Mouse (Mus musculus) spleen, adult 2 months (tissue): ENCODE measurements around the gene Cldn11. TPM values are rescaled to one million over a fixed set of nuclear protein-coding genes. Genes with fewer than 3 reads are reported as not detected.

ENCODE experiments used
- DNase-seq, 2 experiments: peaks; one replicate each; pipeline versions ENCODE4 v3.0.0 to v3.0.0-alpha.2; 2012 to 2021; ENCODE audit warnings: low spot score in 2 of 2, low read depth in 1 of 2
- H3K27ac ChIP-seq: fragments of 200-500 bp; 2 replicates; pipeline ENCODE4 v1.5.1; 2012; ENCODE audit warnings: low read length, inconsistent platforms; ENCODE audit not compliant: insufficient read depth
- H3K27me3 ChIP-seq: fragments of 200-500 bp; 2 replicates; pipeline ENCODE4 v1.6.1; 2012; ENCODE audit warnings: mild to moderate bottlenecking, moderate library complexity, low read length, inconsistent platforms; ENCODE audit not compliant: control insufficient read depth, insufficient read depth
- H3K36me3 ChIP-seq: fragments of 200-500 bp; 2 replicates; pipeline ENCODE4 v1.6.1; 2012; ENCODE audit warnings: mild to moderate bottlenecking, low read length, inconsistent platforms; ENCODE audit not compliant: control insufficient read depth, insufficient read depth
- H3K4me1 ChIP-seq: fragments of 200-500 bp; 2 replicates; pipeline ENCODE4 v1.6.1; 2011; ENCODE audit warnings: inconsistent platforms; ENCODE audit not compliant: control insufficient read depth, insufficient read depth, insufficient read length
- H3K4me3 ChIP-seq: fragments of 200-500 bp; 2 replicates; pipeline ENCODE4 v1.5.1; 2011; ENCODE audit warnings: mild to moderate bottlenecking, inconsistent platforms; ENCODE audit not compliant: insufficient read depth, insufficient read length; ENCODE audit errors: extremely low read depth
- CTCF ChIP-seq: fragments of 200-500 bp; IDR thresholded peaks from 2 replicates; pipeline ENCODE4 v1.5.1; 2011; ENCODE audit warnings: mild to moderate bottlenecking, inconsistent platforms; ENCODE audit not compliant: insufficient read depth, insufficient read length, insufficient replicate concordance; ENCODE audit errors: extremely low read depth
- POLR2A ChIP-seq: fragments of 200-500 bp; IDR thresholded peaks from 2 replicates; pipeline ENCODE4 v1.6.1; 2011; ENCODE audit warnings: low read depth, low read length, inconsistent platforms
- WGBS: fragments of 180-500 bp; shearing (Covaris S2); methylation state at CpG from one replicate; pipeline ENCODE4 v1.1.7; 2018; 5-methylcytosine and 5-hydroxymethylcytosine counted together
- polyA plus RNA-seq: library from polyadenylated mRNA; depleted of rRNA; stranded (reverse); fragments of >200 nt; gene quantifications from 2 replicates; pipeline ENCODE4 v1.2.3, GENCODE M21; 2012; rRNA removed

The Cldn11 gene
- polyA plus RNA-seq = 0.06 TPM in 1 of 2 replicates, not detected in the other

DNA sequence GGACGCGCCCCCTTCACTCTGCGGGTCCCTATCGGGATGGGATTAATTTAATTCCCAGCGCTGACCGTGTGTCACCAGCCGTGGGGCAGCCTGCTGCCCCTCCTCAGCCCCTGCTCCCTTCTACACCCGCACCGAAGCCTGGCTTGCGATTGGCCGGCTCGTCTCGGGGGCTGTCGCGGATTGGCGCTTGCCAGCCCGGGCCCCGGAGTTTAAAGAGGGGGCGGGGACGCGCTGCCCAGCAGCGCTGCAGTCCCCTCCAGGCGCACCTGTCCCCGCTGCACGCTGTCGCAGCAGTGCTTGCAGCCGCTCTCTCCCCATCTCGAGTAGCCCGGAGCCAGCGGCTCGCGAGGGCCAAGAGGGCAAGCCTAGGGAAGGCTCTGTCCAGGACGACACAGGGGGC is at the start of gene Cldn11:
Gene Cldn11 (plus strand): TSS at position 215 of the 400 bp plus-strand sequence.
- no peaks in the 10 kb centered on the region for H3K36me3 ChIP-seq
- H3K27ac ChIP-seq = no peak within 1 kb of the TSS
- peaks cover 4% of the 10 kb centered on the region for H3K4me1 ChIP-seq
- peaks cover 5% of the 10 kb centered on the region; the same call in 1 of the 2 replicates for H3K27me3 ChIP-seq
- TF ChIP-seq CTCF = no peak
- no peak for TF ChIP-seq POLR2A
- 2% methylated on average over 33 of the region's 33 CpGs for WGBS
- DNase-seq = no peak
- H3K4me3 ChIP-seq = no peak within 1 kb of the TSS

DNA sequence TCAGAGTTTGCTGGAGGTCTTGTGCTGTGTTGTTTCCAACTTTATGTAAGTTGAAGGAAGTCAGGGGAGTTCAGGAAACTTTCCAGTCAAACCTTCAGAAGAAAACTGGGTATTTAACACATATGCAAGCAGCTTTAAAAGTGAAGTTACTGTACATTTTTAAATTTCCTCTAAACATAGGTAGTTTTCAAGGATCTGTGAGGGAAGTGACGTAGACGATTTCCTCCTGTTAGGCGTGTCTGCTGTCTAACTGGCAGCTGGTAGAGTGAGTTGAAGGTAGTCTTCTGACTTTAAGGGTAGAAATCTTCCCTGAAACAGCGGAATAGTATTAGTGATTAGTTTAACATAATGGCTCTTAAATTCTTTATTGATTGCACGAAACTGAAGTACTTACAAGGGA is 49.7 kb upstream of the Cldn11 start:
- 68% methylated on average over 5 of the region's 5 CpGs for WGBS
- TF ChIP-seq CTCF (no peak), POLR2A (no peak)
- peaks cover 20% of the 10 kb centered on the region for H3K4me1 ChIP-seq
- H3K27me3 ChIP-seq = no peaks in the 10 kb centered on the region
- no peak overlapping the region for H3K4me3 ChIP-seq
- no peaks in the 10 kb centered on the region for H3K36me3 ChIP-seq
- no peak for DNase-seq
- H3K27ac ChIP-seq = no peak overlapping the region

DNA sequence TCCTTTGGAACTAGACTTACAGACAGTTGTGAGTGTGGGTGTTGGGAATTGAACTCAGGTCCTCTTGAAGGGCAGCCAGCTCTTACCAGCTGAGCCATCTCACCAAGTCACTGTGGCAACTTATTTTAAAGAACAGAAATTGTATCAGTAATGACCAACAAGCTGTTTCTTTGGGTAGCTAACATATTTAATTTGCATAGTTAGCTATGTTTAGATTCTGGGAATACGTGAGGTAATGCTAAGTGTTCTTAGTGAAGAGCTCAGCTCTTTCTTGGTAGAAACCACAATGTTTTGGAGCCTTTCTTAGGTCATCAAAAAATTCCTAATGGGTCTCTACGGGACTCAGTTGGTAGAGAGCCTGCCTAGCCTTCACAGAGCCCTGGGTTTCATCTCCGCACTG is 48.9 kb upstream of the Cldn11 start:
- Histone ChIP-seq H3K27me3 (no peaks in the 10 kb centered on the region), H3K4me1 (peaks cover 20% of the 10 kb centered on the region), H3K36me3 (no peaks in the 10 kb centered on the region), H3K27ac (no peak overlapping the region), H3K4me3 (no peak overlapping the region)
- no peak for DNase-seq
- WGBS = 76% methylated on average over 3 of the region's 3 CpGs
- TF ChIP-seq CTCF = no peak
- TF ChIP-seq POLR2A = no peak

- TF ChIP-seq CTCF = no peak
- no peak for TF ChIP-seq POLR2A
- H3K36me3 ChIP-seq = no peaks in the 10 kb centered on the region
- H3K27me3 ChIP-seq = no peaks in the 10 kb centered on the region
- 71% methylated on average over 6 of the region's 6 CpGs for WGBS
- no peak overlapping the region for H3K27ac ChIP-seq
- no peak overlapping the region for H3K4me3 ChIP-seq
- peaks cover 15% of the 10 kb centered on the region for H3K4me1 ChIP-seq
- DNase-seq = no peak
Observed at GRCm38 (mm10) chr3:31104936-31105335, 44.8 kb upstream of the Cldn11 start.

- DNase-seq = no peak
- WGBS = 54% methylated on average over 6 of the region's 6 CpGs
- Histone ChIP-seq H3K4me1 (peaks cover 9% of the 10 kb centered on the region), H3K27me3 (no peaks in the 10 kb centered on the region), H3K4me3 (no peak overlapping the region), H3K27ac (0 out of 2 replicates have a peak overlapping the region, but pooled peaks have one; percentile 18), H3K36me3 (no peaks in the 10 kb centered on the region)
- no peak for TF ChIP-seq CTCF
- TF ChIP-seq POLR2A = no peak
Observed at GRCm38 (mm10) chr3:31106597-31106996, 43.1 kb upstream of the Cldn11 start.

GRCm38 (mm10) chr3:31107674-31108073 is 42.0 kb upstream of the Cldn11 start:
- peaks cover 2% of the 10 kb centered on the region for H3K36me3 ChIP-seq
- TF ChIP-seq POLR2A = no peak
- DNase-seq = no peak
- H3K4me3 ChIP-seq = no peak overlapping the region
- peaks cover 7% of the 10 kb centered on the region for H3K4me1 ChIP-seq
- WGBS = 91% methylated on average over 4 of the region's 4 CpGs
- no peak overlapping the region for H3K27ac ChIP-seq
- H3K27me3 ChIP-seq = no peaks in the 10 kb centered on the region

DNA sequence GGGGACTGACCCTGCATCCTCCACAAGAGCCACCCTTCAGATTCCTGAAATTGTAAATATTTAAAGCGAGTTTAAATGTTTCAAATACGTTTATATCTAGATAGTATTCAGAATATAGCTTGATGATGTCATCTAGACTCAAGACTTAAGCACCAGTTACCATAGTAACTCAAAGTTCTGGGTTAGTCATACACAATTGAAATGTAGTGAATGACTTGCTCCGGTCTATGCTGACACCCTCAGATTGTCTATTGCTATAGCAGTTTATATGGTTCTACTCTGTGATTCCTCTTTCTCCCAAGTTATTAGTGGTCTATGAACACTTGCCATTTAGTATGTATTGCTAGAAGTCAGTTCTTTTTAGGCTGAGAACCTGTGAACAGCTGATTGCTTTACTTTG is 40.6 kb upstream of the Cldn11 start:
- peaks cover 11% of the 10 kb centered on the region for H3K36me3 ChIP-seq
- 65% methylated on average over 3 of the region's 3 CpGs for WGBS
- no peaks in the 10 kb centered on the region for H3K27me3 ChIP-seq
- TF ChIP-seq CTCF = no peak
- TF ChIP-seq POLR2A = no peak
- H3K27ac ChIP-seq = no peak overlapping the region
- H3K4me1 ChIP-seq = peaks cover 4% of the 10 kb centered on the region
- DNase-seq = peak in 1 of 2 experiments; percentile 19
- H3K4me3 ChIP-seq = no peak overlapping the region
